Mouse (Mus musculus) midbrain, embryonic 10.5 days (tissue): Measurements from ENCODE around the gene AI837181. TPM values are rescaled to one million over a fixed set of nuclear protein-coding genes. Genes with fewer than 3 reads are reported as not detected.
A peak's percentile ranks its signal among the peaks of the same experiment; 100 is the strongest.

Source experiments
- DNase-seq: peaks from one replicate; pipeline ENCODE4 v3.0.0-alpha.2; 2017; ENCODE audit warnings: low spot score
- H3K27ac ChIP-seq: fragments of 300-500 bp; sonication (generic); replicated peaks from 2 replicates; pipeline ENCODE4 v1.5.1; 2016; ENCODE audit warnings: mild to moderate bottlenecking
- H3K27me3 ChIP-seq: fragments of 300-500 bp; sonication (generic); 2 replicates; pipeline ENCODE4 v1.6.1; 2016; ENCODE audit warnings: low read depth, mild to moderate bottlenecking; ENCODE audit not compliant: poor library complexity, severe bottlenecking
- H3K36me3 ChIP-seq: fragments of 300-500 bp; sonication (generic); 2 replicates; pipeline ENCODE4 v1.6.1; 2016; ENCODE audit warnings: mild to moderate bottlenecking, moderate library complexity
- H3K4me1 ChIP-seq: fragments of 300-500 bp; sonication (generic); 2 replicates; pipeline ENCODE4 v1.6.1; 2016
- H3K4me3 ChIP-seq: fragments of 300-500 bp; sonication (generic); 2 replicates; pipeline ENCODE4 v1.5.1; 2016; ENCODE audit warnings: mild to moderate bottlenecking, moderate library complexity
- H3K9me3 ChIP-seq: fragments of 300-500 bp; sonication (generic); replicated peaks from 2 replicates; pipeline ENCODE4 v1.6.1; 2016; ENCODE audit warnings: mild to moderate bottlenecking
- WGBS: fragments of 180-500 bp; shearing (Covaris S2); methylation state at CpG from one replicate; pipeline ENCODE4 v1.1.7; 2016; 5-methylcytosine and 5-hydroxymethylcytosine counted together
- polyA plus RNA-seq: library from polyadenylated mRNA; unstranded; fragments of >200 nt; fragmentation: Nextera tagmentation; extraction: Ambion mirVana; gene quantifications from 2 replicates; pipeline ENCODE4 v1.2.1, GENCODE M21; 2016

Gene AI837181
- polyA plus RNA-seq, 1 experiment from 2014 or later = 45.1 TPM

- Histone ChIP-seq H3K27me3 (peaks cover 32% of the 10 kb centered on the region), H3K4me1 (peaks cover 49% of the 10 kb centered on the region), H3K9me3 (no peaks in the 10 kb centered on the region), H3K4me3 (peak overlapping the region; percentile 68), H3K27ac (peak overlapping the region; percentile 91), H3K36me3 (peaks cover 18% of the 10 kb centered on the region)
- DNase-seq = peak; percentile 52
- 5% methylated on average over 26 of the region's 26 CpGs for WGBS
These were observed 31.4 kb downstream of the AI837181 start for GRCm38 (mm10) chr19:5456241-5456921.

GRCm38 (mm10) chr19:5456922-5457745 is 32.2 kb downstream of the AI837181 start:
- Histone ChIP-seq H3K4me3 (peak overlapping the region; percentile 68), H3K4me1 (peaks cover 54% of the 10 kb centered on the region), H3K27me3 (peaks cover 25% of the 10 kb centered on the region), H3K27ac (peak overlapping the region; percentile 91), H3K36me3 (peaks cover 21% of the 10 kb centered on the region), H3K9me3 (no peaks in the 10 kb centered on the region)
- peak; percentile 95 for DNase-seq
- under 1% methylated on average over 70 of the region's 70 CpGs for WGBS

- Histone ChIP-seq H3K27me3 (peaks cover 25% of the 10 kb centered on the region), H3K4me3 (peak within 1 kb of the TSS; percentile 68), H3K9me3 (no peaks in the 10 kb centered on the region), H3K27ac (peak within 1 kb of the TSS; percentile 91), H3K4me1 (peaks cover 54% of the 10 kb centered on the region), H3K36me3 (peaks cover 28% of the 10 kb centered on the region)
- no peak for DNase-seq
- 15% methylated on average over 14 of the region's 14 CpGs for WGBS
These were observed 33.0 kb downstream of the AI837181 start, which contains the start of gene Ccdc85b for GRCm38 (mm10) chr19:5457746-5458442. Ccdc85b (minus strand) TSS chr19:5457894.

- Histone ChIP-seq H3K4me1 (peaks cover 59% of the 10 kb centered on the region), H3K9me3 (no peaks in the 10 kb centered on the region), H3K27ac (no peak overlapping the region), H3K4me3 (no peak overlapping the region), H3K27me3 (peaks cover 25% of the 10 kb centered on the region), H3K36me3 (peaks cover 35% of the 10 kb centered on the region)
- DNase-seq = no peak
- 67% methylated on average over 7 of the region's 7 CpGs for WGBS
These were observed 34.1 kb downstream of the AI837181 start for GRCm38 (mm10) chr19:5459019-5459418.

- no peaks in the 10 kb centered on the region for H3K9me3 ChIP-seq
- H3K4me1 ChIP-seq = peaks cover 60% of the 10 kb centered on the region
- H3K27ac ChIP-seq = peak overlapping the region; percentile 83
- H3K4me3 ChIP-seq = peak overlapping the region; percentile 73
- 33% methylated on average over 3 of the region's 3 CpGs for WGBS
- no peak for DNase-seq
- peaks cover 35% of the 10 kb centered on the region for H3K36me3 ChIP-seq
- H3K27me3 ChIP-seq = peaks cover 25% of the 10 kb centered on the region
These were observed 35.0 kb downstream of the AI837181 start for GRCm38 (mm10) chr19:5459896-5460295.

- H3K4me3 ChIP-seq = peak within 1 kb of the TSS; percentile 73
- H3K9me3 ChIP-seq = no peaks in the 10 kb centered on the region
- H3K27ac ChIP-seq = peak within 1 kb of the TSS; percentile 83
- peaks cover 22% of the 10 kb centered on the region for H3K27me3 ChIP-seq
- peaks cover 36% of the 10 kb centered on the region for H3K36me3 ChIP-seq
- peaks cover 54% of the 10 kb centered on the region for H3K4me1 ChIP-seq
- peak; percentile 93 for DNase-seq
- under 1% methylated on average over 32 of the region's 32 CpGs for WGBS
These were observed 35.5 kb downstream of the AI837181 start, which contains the start of gene Fibp for GRCm38 (mm10) chr19:5460465-5460911. Fibp (plus strand) TSS chr19:5460615.

GRCm38 (mm10) chr19:5461411-5461810 is 36.5 kb downstream of the AI837181 start:
- H3K4me1 ChIP-seq = peaks cover 45% of the 10 kb centered on the region
- WGBS = 89% methylated on average over 6 of the region's 6 CpGs

GRCm38 (mm10) chr19:5463212-5463611 is 38.3 kb downstream of the AI837181 start:
- Histone ChIP-seq H3K4me1 (peaks cover 27% of the 10 kb centered on the region), H3K27ac (no peak overlapping the region), H3K4me3 (peak overlapping the region; percentile 14; the same call in 1 of the 2 replicates), H3K27me3 (peaks cover 17% of the 10 kb centered on the region), H3K9me3 (no peaks in the 10 kb centered on the region), H3K36me3 (peaks cover 58% of the 10 kb centered on the region)
- DNase-seq = no peak
- 90% methylated on average over 9 of the region's 9 CpGs for WGBS

More at GRCm38 (mm10) chr19:5461411-5461810, 36.5 kb downstream of the AI837181 start:
- H3K4me3 ChIP-seq = peak overlapping the region; percentile 73
- peaks cover 20% of the 10 kb centered on the region for H3K27me3 ChIP-seq
- no peaks in the 10 kb centered on the region for H3K9me3 ChIP-seq
- H3K27ac ChIP-seq = no peak overlapping the region
- peaks cover 45% of the 10 kb centered on the region for H3K36me3 ChIP-seq
- DNase-seq = no peak

- DNase-seq = peak; percentile 78
- H3K27ac ChIP-seq = peak overlapping the region; percentile 66
- 58% methylated on average over 15 of the region's 15 CpGs for WGBS
- peaks cover 58% of the 10 kb centered on the region for H3K36me3 ChIP-seq
- H3K27me3 ChIP-seq = peaks cover 9% of the 10 kb centered on the region
- H3K4me1 ChIP-seq = peaks cover 27% of the 10 kb centered on the region
- H3K9me3 ChIP-seq = no peaks in the 10 kb centered on the region
- peak overlapping the region; percentile 35 for H3K4me3 ChIP-seq
These were observed 39.0 kb downstream of the AI837181 start for GRCm38 (mm10) chr19:5463791-5464562.

GRCm38 (mm10) chr19:5465037-5465436 is 40.1 kb downstream of the AI837181 start:
- H3K9me3 ChIP-seq = no peaks in the 10 kb centered on the region
- 94% methylated on average over 8 of the region's 8 CpGs for WGBS
- DNase-seq = no peak
- H3K4me1 ChIP-seq = peaks cover 22% of the 10 kb centered on the region
- H3K4me3 ChIP-seq = no peak overlapping the region
- peaks cover 58% of the 10 kb centered on the region for H3K36me3 ChIP-seq
- H3K27me3 ChIP-seq = no peaks in the 10 kb centered on the region
- no peak overlapping the region for H3K27ac ChIP-seq

- Histone ChIP-seq H3K36me3 (peaks cover 57% of the 10 kb centered on the region), H3K27ac (no peak overlapping the region), H3K4me3 (no peak overlapping the region), H3K9me3 (no peaks in the 10 kb centered on the region), H3K27me3 (no peaks in the 10 kb centered on the region), H3K4me1 (peaks cover 10% of the 10 kb centered on the region)
- WGBS = 90% methylated on average over 6 of the region's 6 CpGs
- no peak for DNase-seq
These were observed 42.1 kb downstream of the AI837181 start for GRCm38 (mm10) chr19:5466916-5467500.
